Mouse (Mus musculus) embryonic facial prominence, embryonic 13.5 days (tissue): ENCODE data around the gene Ccdc114. TPM values are rescaled to one million over a fixed set of nuclear protein-coding genes. Genes with fewer than 3 reads are reported as not detected.
"Not testable (repeated sequence)": the region's sequence is repeated elsewhere in the genome, so short reads cannot be mapped to it uniquely, and the experiment has no call there.

Source experiments
- ATAC-seq: fragments of 200-750 bp; cut with Nextera tagmentation; 2 replicates; pipeline ENCODE4 v1.8.0; 2017; ENCODE audit warnings: low read depth; ENCODE audit not compliant: insufficient number of reproducible peaks, insufficient read depth, low FRiP score, low TSS enrichment
- H3K27ac ChIP-seq: fragments of 300-500 bp; sonication (generic); 2 replicates; pipeline ENCODE4 v1.5.1; 2015; ENCODE audit warnings: moderate library complexity, mild to moderate bottlenecking, inconsistent platforms
- H3K27me3 ChIP-seq: fragments of 300-500 bp; sonication (generic); 2 replicates; pipeline ENCODE4 v1.6.1; 2015; ENCODE audit warnings: mild to moderate bottlenecking, inconsistent platforms
- H3K36me3 ChIP-seq: fragments of 300-500 bp; sonication (generic); 2 replicates; pipeline ENCODE4 v1.6.1; 2015; ENCODE audit warnings: mild to moderate bottlenecking, inconsistent platforms
- H3K4me1 ChIP-seq: fragments of 300-500 bp; sonication (generic); 2 replicates; pipeline ENCODE4 v1.6.1; 2015; ENCODE audit warnings: inconsistent platforms
- H3K4me2 ChIP-seq: fragments of 300-500 bp; sonication (generic); 2 replicates; pipeline ENCODE4 v1.6.1; 2015; ENCODE audit warnings: moderate library complexity, mild to moderate bottlenecking, inconsistent platforms
- H3K4me3 ChIP-seq: fragments of 300-500 bp; sonication (generic); 2 replicates; pipeline ENCODE4 v1.5.1; 2015; ENCODE audit warnings: mild to moderate bottlenecking, inconsistent platforms
- H3K9ac ChIP-seq: fragments of 300-500 bp; sonication (generic); 2 replicates; pipeline ENCODE4 v1.6.1; 2015; ENCODE audit warnings: mild to moderate bottlenecking, inconsistent platforms
- H3K9me3 ChIP-seq: fragments of 300-500 bp; sonication (generic); 2 replicates; pipeline ENCODE4 v1.6.1; 2016; ENCODE audit warnings: inconsistent platforms
- WGBS: fragments of 180-500 bp; shearing (Covaris S2); methylation state at CpG from one replicate; pipeline ENCODE4 v1.1.7; 2015; ENCODE audit warnings: mixed read lengths; 5-methylcytosine and 5-hydroxymethylcytosine counted together
- polyA plus RNA-seq: library from polyadenylated mRNA; unstranded; fragments of >200 nt; fragmentation: Nextera tagmentation; extraction: Ambion mirVana; gene quantifications from 2 replicates; pipeline ENCODE4 v1.2.1, GENCODE M21; 2015

The Ccdc114 gene
- polyA plus RNA-seq, 1 experiment from 2014 or later, result 3.2 TPM

GRCm38 (mm10) chr7:45939836-45940235, 16.0 kb downstream of the Ccdc114 start:
- H3K4me1 ChIP-seq, result 0 out of 2 replicates have a peak, but pooled peaks cover 3% of the 10 kb centered on the region
- ATAC-seq, result no peak
- no peak overlapping the region for H3K4me2 ChIP-seq
- no peak overlapping the region for H3K4me3 ChIP-seq
- H3K9me3 ChIP-seq, result no peaks in the 10 kb centered on the region
- WGBS, result 30% methylated on average over 2 of the region's 2 CpGs
- H3K9ac ChIP-seq, result no peak overlapping the region
- H3K36me3 ChIP-seq, result no peaks in the 10 kb centered on the region
- no peaks in the 10 kb centered on the region for H3K27me3 ChIP-seq
- no peak overlapping the region for H3K27ac ChIP-seq

GRCm38 (mm10) chr7:45941986-45942385, 18.1 kb downstream of the Ccdc114 start:
- 85% methylated on average over 9 of the region's 9 CpGs for WGBS
- H3K9me3 ChIP-seq, result no peaks in the 10 kb centered on the region
- H3K4me2 ChIP-seq, result no peak overlapping the region
- H3K27ac ChIP-seq, result no peak overlapping the region
- H3K9ac ChIP-seq, result no peak overlapping the region
- H3K4me3 ChIP-seq, result no peak overlapping the region
- H3K27me3 ChIP-seq, result no peaks in the 10 kb centered on the region
- H3K36me3 ChIP-seq, result no peaks in the 10 kb centered on the region
- H3K4me1 ChIP-seq, result 0 out of 2 replicates have a peak, but pooled peaks cover 3% of the 10 kb centered on the region
- no peak for ATAC-seq

GRCm38 (mm10) chr7:45943280-45943679, 19.4 kb downstream of the Ccdc114 start:
- not testable (repeated sequence) for H3K36me3 ChIP-seq, H3K4me1 ChIP-seq, H3K4me3 ChIP-seq, H3K4me2 ChIP-seq, H3K27ac ChIP-seq, ATAC-seq, H3K27me3 ChIP-seq, H3K9ac ChIP-seq, H3K9me3 ChIP-seq
- 76% methylated on average over 1 of the region's 1 CpGs for WGBS

- Histone ChIP-seq H3K27ac (no peak overlapping the region), H3K4me3 (no peak overlapping the region), H3K9me3 (no peaks in the 10 kb centered on the region), H3K9ac (no peak overlapping the region), H3K4me1 (no peaks in the 10 kb centered on the region), H3K27me3 (no peaks in the 10 kb centered on the region), H3K36me3 (no peaks in the 10 kb centered on the region), H3K4me2 (no peak overlapping the region)
- ATAC-seq, result no peak
- WGBS, result 84% methylated on average over 4 of the region's 4 CpGs
These were observed 25.2 kb downstream of the Ccdc114 start for GRCm38 (mm10) chr7:45949061-45949460.

- ATAC-seq, result no peak
- H3K4me2 ChIP-seq, result no peak overlapping the region
- H3K4me3 ChIP-seq, result no peak overlapping the region
- no peaks in the 10 kb centered on the region for H3K27me3 ChIP-seq
- H3K36me3 ChIP-seq, result no peaks in the 10 kb centered on the region
- 67% methylated on average over 4 of the region's 4 CpGs for WGBS
- no peaks in the 10 kb centered on the region for H3K9me3 ChIP-seq
- H3K27ac ChIP-seq, result no peak overlapping the region
- H3K9ac ChIP-seq, result no peak overlapping the region
- no peaks in the 10 kb centered on the region for H3K4me1 ChIP-seq
These were observed 32.7 kb downstream of the Ccdc114 start for GRCm38 (mm10) chr7:45956611-45957010.

GRCm38 (mm10) chr7:45971831-45972723, 48.2 kb downstream of the Ccdc114 start:
- no peak for ATAC-seq
- Histone ChIP-seq H3K27me3 (no peaks in the 10 kb centered on the region), H3K4me1 (no peaks in the 10 kb centered on the region), H3K27ac (no peak overlapping the region), H3K36me3 (no peaks in the 10 kb centered on the region), H3K4me3 (no peak overlapping the region), H3K9ac (no peak overlapping the region), H3K4me2 (no peak overlapping the region), H3K9me3 (no peaks in the 10 kb centered on the region)
- 77% methylated on average over 11 of the region's 11 CpGs for WGBS

- no peak overlapping the region for H3K4me2 ChIP-seq
- no peaks in the 10 kb centered on the region for H3K27me3 ChIP-seq
- no peaks in the 10 kb centered on the region for H3K9me3 ChIP-seq
- H3K27ac ChIP-seq, result no peak overlapping the region
- no peak overlapping the region for H3K9ac ChIP-seq
- 84% methylated on average over 6 of the region's 6 CpGs for WGBS
- no peak overlapping the region for H3K4me3 ChIP-seq
- H3K4me1 ChIP-seq, result no peaks in the 10 kb centered on the region
- no peaks in the 10 kb centered on the region for H3K36me3 ChIP-seq
- ATAC-seq, result no peak
These were observed 49.4 kb downstream of the Ccdc114 start for GRCm38 (mm10) chr7:45973271-45973687.

- Histone ChIP-seq H3K9me3 (no peaks in the 10 kb centered on the region), H3K4me1 (no peaks in the 10 kb centered on the region), H3K27ac (no peak overlapping the region), H3K27me3 (no peaks in the 10 kb centered on the region), H3K4me3 (no peak overlapping the region), H3K9ac (no peak overlapping the region), H3K36me3 (no peaks in the 10 kb centered on the region), H3K4me2 (no peak overlapping the region)
- ATAC-seq, result no peak
- WGBS, result 62% methylated on average over 6 of the region's 6 CpGs
These were observed 50.2 kb downstream of the Ccdc114 start for GRCm38 (mm10) chr7:45974103-45974502.

GRCm38 (mm10) chr7:45974512-45974911, 50.6 kb downstream of the Ccdc114 start:
- H3K4me2 ChIP-seq, result no peak overlapping the region
- no peak overlapping the region for H3K4me3 ChIP-seq
- H3K27me3 ChIP-seq, result no peaks in the 10 kb centered on the region
- no peak overlapping the region for H3K27ac ChIP-seq
- H3K9me3 ChIP-seq, result no peaks in the 10 kb centered on the region
- no peak overlapping the region for H3K9ac ChIP-seq
- no peak for ATAC-seq
- 68% methylated on average over 6 of the region's 6 CpGs for WGBS
- H3K36me3 ChIP-seq, result no peaks in the 10 kb centered on the region
- H3K4me1 ChIP-seq, result no peaks in the 10 kb centered on the region

- 80% methylated on average over 5 of the region's 5 CpGs for WGBS
These were observed 57.7 kb downstream of the Ccdc114 start for GRCm38 (mm10) chr7:45981612-45982011.

GRCm38 (mm10) chr7:45986893-45987292, 63.0 kb downstream of the Ccdc114 start:
- Histone ChIP-seq H3K4me2 (no peak overlapping the region), H3K9ac (no peak overlapping the region), H3K36me3 (no peaks in the 10 kb centered on the region), H3K4me3 (no peak overlapping the region), H3K4me1 (no peaks in the 10 kb centered on the region), H3K27ac (no peak overlapping the region), H3K27me3 (no peaks in the 10 kb centered on the region), H3K9me3 (no peaks in the 10 kb centered on the region)
- 76% methylated on average over 6 of the region's 6 CpGs for WGBS
- ATAC-seq, result no peak

More at GRCm38 (mm10) chr7:45981612-45982011, 57.7 kb downstream of the Ccdc114 start:
- Histone ChIP-seq H3K9ac (no peak overlapping the region), H3K4me3 (no peak overlapping the region), H3K4me1 (no peaks in the 10 kb centered on the region), H3K36me3 (no peaks in the 10 kb centered on the region), H3K4me2 (no peak overlapping the region), H3K27ac (no peak overlapping the region), H3K9me3 (no peaks in the 10 kb centered on the region), H3K27me3 (no peaks in the 10 kb centered on the region)
- ATAC-seq, result no peak

- no peak overlapping the region for H3K4me3 ChIP-seq
- no peak overlapping the region for H3K27ac ChIP-seq
- no peaks in the 10 kb centered on the region for H3K36me3 ChIP-seq
- no peak overlapping the region for H3K4me2 ChIP-seq
- no peak overlapping the region for H3K9ac ChIP-seq
- 86% methylated on average over 1 of the region's 1 CpGs for WGBS
- no peaks in the 10 kb centered on the region for H3K4me1 ChIP-seq
- H3K27me3 ChIP-seq, result no peaks in the 10 kb centered on the region
- ATAC-seq, result no peak
- no peaks in the 10 kb centered on the region for H3K9me3 ChIP-seq
These were observed 64.5 kb downstream of the Ccdc114 start for GRCm38 (mm10) chr7:45988344-45988743.
